Mouse (Mus musculus) layer of hippocampus, adult 8-10 months (tissue): Measurements from ENCODE around the gene Aldh1a1. TPM values are rescaled to one million over a fixed set of nuclear protein-coding genes. Genes with fewer than 3 reads are reported as not detected.

ENCODE experiments used
- DNase-seq, 2 experiments: peaks; one replicate each; pipeline ENCODE4 v3.0.0; 2022; ENCODE audit warnings: low spot score in 2 of 2
- total RNA-seq, 4 experiments: library from RNA; stranded (reverse); gene quantifications; 2 replicates each; pipeline ENCODE4 v1.2.4; 2022

The Aldh1a1 gene
- total RNA-seq, 4 experiments from 2014 or later, result 47.5 to 57.6 (median 51.5) TPM

- DNase-seq, result no peak
Observed at GRCm38 (mm10) chr19:20650008-20650407, 157.5 kb downstream of the Aldh1a1 start.

- DNase-seq, result no peak
Observed at GRCm38 (mm10) chr19:20653082-20653676, 160.7 kb downstream of the Aldh1a1 start.

GRCm38 (mm10) chr19:20654141-20654873 lies 161.8 kb downstream of the Aldh1a1 start:
- DNase-seq, result no peak

GRCm38 (mm10) chr19:20677697-20678355 lies 185.3 kb downstream of the Aldh1a1 start:
- no peak for DNase-seq

Other genes with a start within 250 kb of the Aldh1a1 start
- 1 to 10 TPM; 1.3 to 3.2 (median 2.3) TPM for gene Anxa1, start 101.8 kb upstream of the Aldh1a1 start, total RNA-seq
- gene Aldh1a7, start 234.8 kb downstream of the Aldh1a1 start, total RNA-seq, result under 1 TPM in 3 of 4 experiments, not detected in 1; 0.18 to 0.60 (median 0.51) TPM